Mouse (Mus musculus): Measurements from ENCODE around the gene Cacng2. TPM values are rescaled to one million over a fixed set of nuclear protein-coding genes. Genes with fewer than 3 reads are reported as not detected.
A peak's percentile ranks its signal among the peaks of the same experiment; 100 is the strongest.

Cacng2 gene
- 0.03 TPM in 1 of 2 replicates, not detected in the other for polyA plus RNA-seq (2015; fragmentation: Nextera tagmentation; extraction: Ambion mirVana)

GRCm38 (mm10) chr15:78119704-78120103, at the start of gene Cacng2:
Cacng2 (minus strand) TSS chr15:78120028.
- peaks cover 7% of the 10 kb centered on the region for H3K4me1 ChIP-seq (replicated peaks)
- H3K36me3 ChIP-seq: no peaks in the 10 kb centered on the region
- H3K9ac ChIP-seq: no peak within 1 kb of the TSS
- peaks cover 20% of the 10 kb centered on the region for H3K27me3 ChIP-seq
- no peak within 1 kb of the TSS for H3K27ac ChIP-seq
- peak within 1 kb of the TSS; percentile 27 for H3K4me3 ChIP-seq
- H3K4me2 ChIP-seq: peak within 1 kb of the TSS; percentile 56
- WGBS: under 1% methylated on average over 34 of the region's 42 CpGs
- ATAC-seq (replicated peaks; ENCODE audit: insufficient number of reproducible peaks, insufficient read depth, low FRiP score, low read depth): peak; percentile 95
- H3K9me3 ChIP-seq (replicated peaks): no peaks in the 10 kb centered on the region

- Histone ChIP-seq H3K36me3 (no peaks in the 10 kb centered on the region), H3K27ac (no peak overlapping the region), H3K4me1 (replicated peaks) (peaks cover 14% of the 10 kb centered on the region), H3K4me3 (no peak overlapping the region), H3K27me3 (no peaks in the 10 kb centered on the region), H3K9ac (no peak overlapping the region), H3K9me3 (replicated peaks) (no peaks in the 10 kb centered on the region), H3K4me2 (no peak overlapping the region)
- ATAC-seq (replicated peaks; ENCODE audit: insufficient number of reproducible peaks, insufficient read depth, low FRiP score, low read depth): no peak
- WGBS: 64% methylated on average over 11 of the region's 11 CpGs
Measured at GRCm38 (mm10) chr15:78169566-78169965, 49.7 kb upstream of the Cacng2 start.

DNA sequence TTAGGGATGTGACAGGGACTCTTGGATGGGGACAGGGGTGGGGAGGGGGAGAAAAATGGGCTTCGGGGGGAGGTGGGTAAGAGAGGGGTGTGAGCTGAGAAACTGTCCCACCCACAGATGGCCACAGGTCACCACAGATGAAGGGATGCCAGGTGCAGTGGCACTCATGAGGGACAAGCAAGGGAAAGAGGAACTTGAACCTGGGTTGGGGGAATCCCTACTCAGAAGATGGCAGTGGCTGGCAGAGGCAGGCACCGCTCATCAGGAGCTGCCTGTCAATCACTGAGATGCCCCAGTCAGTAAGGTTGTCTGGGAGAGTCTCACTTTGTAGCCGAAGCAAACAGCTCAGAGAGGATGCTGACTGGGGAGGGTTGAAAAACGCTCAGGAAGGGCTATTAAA, 45.5 kb upstream of the Cacng2 start:
- H3K4me2 ChIP-seq: no peak overlapping the region
- H3K4me3 ChIP-seq: no peak overlapping the region
- no peaks in the 10 kb centered on the region for H3K27me3 ChIP-seq
- no peaks in the 10 kb centered on the region for H3K4me1 ChIP-seq (replicated peaks)
- H3K9me3 ChIP-seq (replicated peaks): no peaks in the 10 kb centered on the region
- H3K27ac ChIP-seq: no peak overlapping the region
- no peak for ATAC-seq (replicated peaks; ENCODE audit: insufficient number of reproducible peaks, insufficient read depth, low FRiP score, low read depth)
- no peaks in the 10 kb centered on the region for H3K36me3 ChIP-seq
- 79% methylated on average over 4 of the region's 4 CpGs for WGBS
- no peak overlapping the region for H3K9ac ChIP-seq

GRCm38 (mm10) chr15:78164466-78164865, 44.6 kb upstream of the Cacng2 start:
- H3K9me3 ChIP-seq (replicated peaks): no peaks in the 10 kb centered on the region
- no peak overlapping the region for H3K27ac ChIP-seq
- H3K4me2 ChIP-seq: no peak overlapping the region
- WGBS: 90% methylated on average over 11 of the region's 11 CpGs
- no peak overlapping the region for H3K9ac ChIP-seq
- H3K36me3 ChIP-seq: no peaks in the 10 kb centered on the region
- H3K27me3 ChIP-seq: no peaks in the 10 kb centered on the region
- H3K4me3 ChIP-seq: no peak overlapping the region
- H3K4me1 ChIP-seq (replicated peaks): no peaks in the 10 kb centered on the region
- no peak for ATAC-seq (replicated peaks; ENCODE audit: insufficient number of reproducible peaks, insufficient read depth, low FRiP score, low read depth)

GRCm38 (mm10) chr15:78161946-78162345, 42.1 kb upstream of the Cacng2 start:
- Histone ChIP-seq H3K27me3 (no peaks in the 10 kb centered on the region), H3K36me3 (no peaks in the 10 kb centered on the region), H3K4me3 (no peak overlapping the region), H3K9me3 (replicated peaks) (no peaks in the 10 kb centered on the region), H3K9ac (no peak overlapping the region), H3K4me2 (no peak overlapping the region), H3K27ac (no peak overlapping the region), H3K4me1 (replicated peaks) (no peaks in the 10 kb centered on the region)
- 75% methylated on average over 9 of the region's 9 CpGs for WGBS
- ATAC-seq (replicated peaks; ENCODE audit: insufficient number of reproducible peaks, insufficient read depth, low FRiP score, low read depth): no peak

DNA sequence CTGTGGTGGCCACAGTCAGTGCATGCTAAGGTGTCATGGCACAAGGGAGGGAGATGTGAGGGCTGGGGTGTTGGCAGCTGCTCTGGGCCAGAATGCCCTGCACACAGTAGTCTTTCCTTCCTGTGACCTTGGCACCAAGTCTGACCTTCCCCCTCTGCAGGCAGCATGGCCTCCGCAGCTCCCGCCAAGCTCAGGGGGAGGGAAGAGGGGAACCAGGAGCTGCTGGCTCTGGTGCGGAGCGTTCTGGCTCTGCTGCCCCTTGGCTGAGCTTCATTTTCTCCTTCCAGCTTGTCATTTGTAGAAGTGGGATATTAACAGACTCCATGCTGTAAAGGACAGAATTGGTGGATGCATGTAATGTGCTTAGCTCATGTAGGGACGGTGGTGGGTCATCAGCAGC, 38.5 kb upstream of the Cacng2 start:
- Histone ChIP-seq H3K27me3 (0 out of 2 replicates have a peak, but pooled peaks cover 3% of the 10 kb centered on the region), H3K4me3 (no peak overlapping the region), H3K4me2 (no peak overlapping the region), H3K4me1 (replicated peaks) (no peaks in the 10 kb centered on the region), H3K27ac (no peak overlapping the region), H3K36me3 (no peaks in the 10 kb centered on the region), H3K9me3 (replicated peaks) (no peaks in the 10 kb centered on the region), H3K9ac (no peak overlapping the region)
- ATAC-seq (replicated peaks; ENCODE audit: insufficient number of reproducible peaks, insufficient read depth, low FRiP score, low read depth): no peak
- WGBS: 69% methylated on average over 5 of the region's 5 CpGs

GRCm38 (mm10) chr15:78157824-78158223, 38.0 kb upstream of the Cacng2 start:
- H3K4me2 ChIP-seq: no peak overlapping the region
- ATAC-seq (replicated peaks; ENCODE audit: insufficient number of reproducible peaks, insufficient read depth, low FRiP score, low read depth): no peak; the same call in 1 of the 2 replicates
- H3K27ac ChIP-seq: no peak overlapping the region
- 61% methylated on average over 4 of the region's 4 CpGs for WGBS
- H3K36me3 ChIP-seq: no peaks in the 10 kb centered on the region
- H3K9ac ChIP-seq: no peak overlapping the region
- 0 out of 2 replicates have a peak, but pooled peaks cover 3% of the 10 kb centered on the region for H3K27me3 ChIP-seq
- no peaks in the 10 kb centered on the region for H3K4me1 ChIP-seq (replicated peaks)
- no peaks in the 10 kb centered on the region for H3K9me3 ChIP-seq (replicated peaks)
- no peak overlapping the region for H3K4me3 ChIP-seq

DNA sequence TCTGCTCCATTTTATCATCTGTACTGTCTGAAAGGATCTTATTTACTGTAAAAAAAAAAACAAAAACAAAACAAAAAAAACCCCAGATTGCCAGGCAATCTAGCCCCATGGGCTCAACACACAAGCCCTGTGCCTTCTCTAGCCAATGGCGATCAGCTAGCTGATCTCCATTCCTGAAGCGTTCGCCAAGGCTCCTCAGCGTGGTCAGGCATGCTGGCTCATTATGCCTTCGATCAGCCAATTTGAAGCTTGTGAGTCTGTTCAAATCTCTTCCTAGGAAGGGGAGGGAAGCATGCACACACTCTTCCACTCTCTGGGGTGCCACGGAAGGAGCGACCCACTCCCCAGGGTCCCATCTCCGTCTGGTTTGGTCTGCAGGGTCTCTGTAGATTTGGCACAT, 37.5 kb upstream of the Cacng2 start:
- Histone ChIP-seq H3K27me3 (0 out of 2 replicates have a peak, but pooled peaks cover 3% of the 10 kb centered on the region), H3K4me2 (no peak overlapping the region), H3K9ac (no peak overlapping the region), H3K36me3 (no peaks in the 10 kb centered on the region), H3K4me1 (replicated peaks) (no peaks in the 10 kb centered on the region), H3K27ac (no peak overlapping the region), H3K9me3 (replicated peaks) (no peaks in the 10 kb centered on the region), H3K4me3 (no peak overlapping the region)
- ATAC-seq (replicated peaks; ENCODE audit: insufficient number of reproducible peaks, insufficient read depth, low FRiP score, low read depth): no peak
- WGBS: 76% methylated on average over 8 of the region's 8 CpGs

GRCm38 (mm10) chr15:78155421-78155820, 35.6 kb upstream of the Cacng2 start:
- H3K27me3 ChIP-seq: peaks cover 5% of the 10 kb centered on the region; the same call in 1 of the 2 replicates
- no peaks in the 10 kb centered on the region for H3K9me3 ChIP-seq (replicated peaks)
- H3K27ac ChIP-seq: no peak overlapping the region
- H3K9ac ChIP-seq: no peak overlapping the region
- 78% methylated on average over 6 of the region's 6 CpGs for WGBS
- H3K4me1 ChIP-seq (replicated peaks): no peaks in the 10 kb centered on the region
- H3K4me2 ChIP-seq: no peak overlapping the region
- no peak for ATAC-seq (replicated peaks; ENCODE audit: insufficient number of reproducible peaks, insufficient read depth, low FRiP score, low read depth)
- no peak overlapping the region for H3K4me3 ChIP-seq
- no peaks in the 10 kb centered on the region for H3K36me3 ChIP-seq

DNA sequence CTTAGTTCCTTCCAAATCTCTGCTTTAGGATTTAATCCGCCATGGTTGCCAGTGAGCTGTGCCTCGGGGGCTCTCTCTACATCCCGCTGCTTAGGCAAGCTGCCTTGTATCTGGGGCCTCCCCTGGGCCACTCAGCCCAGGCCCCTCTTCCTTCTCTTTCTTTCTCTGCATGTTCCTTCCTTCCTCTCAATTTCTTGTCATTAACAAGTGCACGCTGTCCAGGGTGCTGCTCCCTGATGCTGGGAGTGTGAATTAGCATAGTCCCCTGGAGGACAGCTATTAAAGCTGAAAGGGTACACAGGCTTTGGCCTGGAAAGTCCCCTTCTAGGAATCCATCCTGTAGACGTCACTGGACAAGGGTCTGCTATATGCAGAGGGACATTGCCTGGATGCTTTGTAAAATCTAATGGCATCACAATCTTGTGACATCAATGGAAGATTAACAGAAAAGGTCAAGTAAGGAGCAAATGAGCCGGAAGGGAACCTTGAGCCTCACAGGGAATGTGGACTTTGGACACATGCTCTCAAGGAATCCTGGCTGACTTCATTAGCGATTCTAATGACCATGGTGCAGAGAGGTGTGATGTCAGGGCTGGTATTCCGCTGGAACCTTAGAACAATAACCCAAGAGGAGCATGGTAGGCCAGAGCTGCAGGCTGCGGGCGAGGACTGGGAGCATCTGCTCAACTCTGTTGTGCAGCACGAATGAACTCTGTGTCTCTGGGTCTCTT, 33.4 kb upstream of the Cacng2 start:
- WGBS: 54% methylated on average over 11 of the region's 11 CpGs

GRCm38 (mm10) chr15:78148565-78148964, 28.7 kb upstream of the Cacng2 start:
- H3K4me1 ChIP-seq (replicated peaks): no peaks in the 10 kb centered on the region
- no peak overlapping the region for H3K4me3 ChIP-seq
- H3K36me3 ChIP-seq: no peaks in the 10 kb centered on the region
- 67% methylated on average over 7 of the region's 7 CpGs for WGBS
- ATAC-seq (replicated peaks; ENCODE audit: insufficient number of reproducible peaks, insufficient read depth, low FRiP score, low read depth): no peak
- no peaks in the 10 kb centered on the region for H3K9me3 ChIP-seq (replicated peaks)
- no peak overlapping the region for H3K27ac ChIP-seq
- no peak overlapping the region for H3K9ac ChIP-seq
- H3K4me2 ChIP-seq: no peak overlapping the region
- peaks cover 8% of the 10 kb centered on the region; the same call in 1 of the 2 replicates for H3K27me3 ChIP-seq

More for the DNA sequence above, 33.4 kb upstream of the Cacng2 start:
- no peak overlapping the region for H3K27ac ChIP-seq
- no peak overlapping the region for H3K4me3 ChIP-seq
- peaks cover 11% of the 10 kb centered on the region; the same call in 1 of the 2 replicates for H3K27me3 ChIP-seq
- ATAC-seq (replicated peaks; ENCODE audit: insufficient number of reproducible peaks, insufficient read depth, low FRiP score, low read depth): no peak
- no peak overlapping the region for H3K9ac ChIP-seq
- no peaks in the 10 kb centered on the region for H3K9me3 ChIP-seq (replicated peaks)
- no peaks in the 10 kb centered on the region for H3K4me1 ChIP-seq (replicated peaks)
- H3K36me3 ChIP-seq: no peaks in the 10 kb centered on the region
- H3K4me2 ChIP-seq: no peak overlapping the region

GRCm38 (mm10) chr15:78140226-78140625, 20.4 kb upstream of the Cacng2 start:
- H3K4me3 ChIP-seq: no peak overlapping the region
- H3K9me3 ChIP-seq (replicated peaks): no peaks in the 10 kb centered on the region
- no peaks in the 10 kb centered on the region for H3K27me3 ChIP-seq
- H3K4me2 ChIP-seq: no peak overlapping the region
- H3K36me3 ChIP-seq: no peaks in the 10 kb centered on the region
- no peak for ATAC-seq (replicated peaks; ENCODE audit: insufficient number of reproducible peaks, insufficient read depth, low FRiP score, low read depth)
- no peaks in the 10 kb centered on the region for H3K4me1 ChIP-seq (replicated peaks)
- no peak overlapping the region for H3K9ac ChIP-seq
- WGBS: 66% methylated on average over 8 of the region's 8 CpGs
- H3K27ac ChIP-seq: no peak overlapping the region
